26 mouse cellular contexts compared by ENCODE assay signal in the genomic region with DNA sequence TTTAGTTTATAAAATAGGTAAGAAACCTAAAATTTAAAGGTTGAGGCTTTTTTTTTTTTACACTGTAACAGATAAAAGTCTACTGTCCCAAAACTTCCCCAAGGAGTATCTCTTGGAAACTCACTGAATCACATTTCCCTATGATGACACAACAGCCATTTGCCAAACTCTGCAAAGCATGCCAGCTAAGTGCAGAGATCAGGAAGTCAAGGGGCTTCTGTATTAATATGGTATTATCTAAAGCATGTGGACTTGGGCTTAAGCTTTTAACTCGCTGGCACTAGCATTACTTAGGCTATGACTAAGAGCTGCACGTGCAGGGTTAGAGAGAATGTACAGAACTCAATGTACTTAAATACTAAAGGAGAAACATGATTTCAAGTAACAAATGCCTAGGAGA. TPM values are rescaled to one million over a fixed set of nuclear protein-coding genes. Genes with fewer than 3 reads are reported as not detected.
DNase-seq lines count a peak whose midpoint lies in the region; ATAC-seq lines count a peak whose summit lies in the region.
"Had no signal": no experiment of that assay in that cellular context is flagged by ENCODE, and none has a peak within 500 bp of the region (broad histone marks: within the 10 kb centered on the region; RNA-seq: fewer than 3 reads in every experiment).

No protein-coding gene starts in this region.

- H3K4me1 ChIP-seq in intestine, embryonic 16.5 days (ENCODE audit: control insufficient read depth, insufficient read depth, low read length): no peaks in the 10 kb centered on the region; the same call in 1 of the 2 replicates
- H3K4me1 ChIP-seq: embryonic facial prominence, embryonic 12.5 days; embryonic facial prominence, embryonic 15.5 days had no signal

- H3K27ac ChIP-seq in intestine, embryonic 16.5 days (ENCODE audit: low read length): no peak overlapping the region
- H3K27ac ChIP-seq: embryonic facial prominence, embryonic 12.5 days; embryonic facial prominence, embryonic 15.5 days; forebrain, embryonic 12.5 days; forebrain, embryonic 15.5 days; hindbrain, embryonic 13.5 days; intestine, embryonic 15.5 days had no signal

- no peaks in the 10 kb centered on the region for H3K27me3 ChIP-seq in intestine, embryonic 16.5 days (replicated peaks; ENCODE audit: control insufficient read depth, insufficient read depth, low read length)
- H3K27me3 ChIP-seq: CH12.LX; embryonic facial prominence, embryonic 12.5 days; embryonic facial prominence, embryonic 15.5 days; forebrain, embryonic 12.5 days; forebrain, embryonic 15.5 days; hindbrain, embryonic 13.5 days; intestine, embryonic 15.5 days had no signal

- no peak overlapping the region for H3K4me2 ChIP-seq in intestine, embryonic 16.5 days (ENCODE audit: low read depth, low read length)
- H3K4me2 ChIP-seq: embryonic facial prominence, embryonic 12.5 days; embryonic facial prominence, embryonic 15.5 days; forebrain, embryonic 12.5 days; forebrain, embryonic 15.5 days; heart, embryonic 11.5 days; hindbrain, embryonic 13.5 days; intestine, embryonic 15.5 days had no signal

- ATAC-seq in intestine, embryonic 16.5 days: no peak
- ATAC-seq: forebrain, embryonic 15.5 days; hindbrain, embryonic 16.5 days; intestine, embryonic 15.5 days had no signal

- H3K9ac ChIP-seq in intestine, embryonic 16.5 days (ENCODE audit: low read depth, low read length): no peak overlapping the region
- H3K9ac ChIP-seq: embryonic facial prominence, embryonic 12.5 days; embryonic facial prominence, embryonic 15.5 days; forebrain, embryonic 12.5 days; forebrain, embryonic 15.5 days; hindbrain, embryonic 13.5 days; intestine, embryonic 15.5 days had no signal

- 0 out of 2 replicates have a peak, but pooled peaks cover 3% of the 10 kb centered on the region for H3K9me3 ChIP-seq in intestine, embryonic 16.5 days (ENCODE audit: control insufficient read depth, low read length)
- H3K9me3 ChIP-seq: embryonic facial prominence, embryonic 12.5 days; embryonic facial prominence, embryonic 15.5 days; forebrain, embryonic 12.5 days; forebrain, embryonic 15.5 days; hindbrain, embryonic 13.5 days; intestine, embryonic 15.5 days had no signal

- 65% methylated on average over 2 of the region's 2 CpGs for WGBS in intestine, embryonic 16.5 days

- H3K36me3 ChIP-seq in intestine, embryonic 16.5 days (ENCODE audit: control insufficient read depth, insufficient read depth, low read length): peaks cover 6% of the 10 kb centered on the region; the same call in 1 of the 2 replicates
- H3K36me3 ChIP-seq: embryonic facial prominence, embryonic 12.5 days; forebrain, embryonic 15.5 days had no signal

- H3K4me3 ChIP-seq in intestine, embryonic 16.5 days (ENCODE audit: low read length): no peak overlapping the region
- H3K4me3 ChIP-seq: embryonic facial prominence, embryonic 12.5 days; embryonic facial prominence, embryonic 15.5 days; forebrain, embryonic 12.5 days; forebrain, embryonic 15.5 days; hindbrain, embryonic 13.5 days; intestine, embryonic 15.5 days had no signal

- DNase-seq in adrenal gland, adult 2 months: peak; percentile 29
- no peak for DNase-seq in adrenal gland, postnatal 4 days (ENCODE audit: low spot score in 2 of 2)
- peak; percentile 76 for DNase-seq in heart, adult 11 months
- DNase-seq in heart, adult 18-20 months: no peak
- DNase-seq in 3T3-L1 (ENCODE audit: low read depth, low spot score): peak; percentile 51
- DNase-seq in adrenal gland, postnatal 14 days: peak; percentile 47
- DNase-seq in urinary bladder, adult 18-20 months (ENCODE audit: low spot score in 2 of 2): no peak
- DNase-seq: B cell, adult 2 months; cerebellum, adult 11 months; cerebellum, adult 2 months; cerebellum, adult 9-11 months; cerebellum, postnatal 25 days; gastrocnemius, postnatal 25 days; kidney, adult 18-20 months had no signal

RNA-seq across cellular contexts. Expression of a gene that starts 22.4 kb away (rescaled TPM):
- 100 to 1,000 TPM; 578 to 689 TPM for total RNA-seq in adrenal gland, adult 2 months (2021)
- 376 and 431 TPM in 2 replicates for polyA plus RNA-seq in adrenal gland, adult 2 months (2012; rRNA removed)
- 100 to 1,000 TPM; 518 to 550 TPM for total RNA-seq in adrenal gland, postnatal 4 days (2021)
- total RNA-seq in heart, adult 18-20 months (2021): 100 to 1,000 TPM; 318 to 322 TPM
- 627 and 648 TPM in 2 replicates for total RNA-seq in adrenal gland, postnatal 14 days (2021)
- 203 and 204 TPM in 2 replicates for polyA plus RNA-seq in intestine, embryonic 16.5 days (2015; fragmentation: Nextera tagmentation; extraction: Ambion mirVana)

RNA-seq across cellular contexts. Expression of a gene that starts 57.5 kb away (rescaled TPM):
- 1 to 10 TPM in 1 of 2 experiments, under 1 TPM in 1; 0.48 to 1.5 TPM for total RNA-seq in adrenal gland, adult 2 months (2021)
- 0.41 and 1.2 TPM in 2 replicates for polyA plus RNA-seq in adrenal gland, adult 2 months (2012; rRNA removed)
- 1 to 10 TPM in 1 of 2 experiments, under 1 TPM in 1; 0.62 to 6.8 TPM for total RNA-seq in adrenal gland, postnatal 4 days (2021)
- under 1 TPM; 0.32 to 0.49 TPM for total RNA-seq in heart, adult 18-20 months (2021)
- total RNA-seq in adrenal gland, postnatal 14 days (2021): 0.70 and 1.8 TPM in 2 replicates
- polyA plus RNA-seq in intestine, embryonic 16.5 days (2015; fragmentation: Nextera tagmentation; extraction: Ambion mirVana): 91.4 and 96.6 TPM in 2 replicates
- total RNA-seq: gastrocnemius, adult 8-10 months had no signal
- polyA plus RNA-seq: G1E had no signal

Comparison
In these comparisons a context has a peak if more than half of its experiments do, and no peak if none do; other contexts are left out.
1. DNase-seq: peak in adrenal gland, adult 2 months (single experiment), heart, adult 11 months (single experiment), 3T3-L1 (single experiment) and adrenal gland, postnatal 14 days (single experiment); none in adrenal gland, postnatal 4 days (0 of 2), heart, adult 18-20 months (0 of 2) and urinary bladder, adult 18-20 months (0 of 2).